Mouse (Mus musculus) forebrain, embryonic 13.5 days (tissue): ENCODE measurements around the gene Rps25. TPM values are rescaled to one million over a fixed set of nuclear protein-coding genes. Genes with fewer than 3 reads are reported as not detected.
"Not testable (repeated sequence)": the region's sequence is repeated elsewhere in the genome, so short reads cannot be mapped to it uniquely, and the experiment has no call there.

Source experiments
- ATAC-seq: fragments of 200-750 bp; cut with Nextera tagmentation; 2 replicates; pipeline ENCODE4 v1.8.0; 2017
- H3K27ac ChIP-seq: fragments of 300-500 bp; sonication (generic); 2 replicates; pipeline ENCODE4 v1.5.1; 2015; ENCODE audit warnings: inconsistent platforms, mild to moderate bottlenecking, moderate library complexity
- H3K27me3 ChIP-seq: fragments of 300-500 bp; sonication (generic); 2 replicates; pipeline ENCODE4 v1.6.1; 2015; ENCODE audit warnings: mild to moderate bottlenecking, inconsistent platforms
- H3K36me3 ChIP-seq: fragments of 300-500 bp; sonication (generic); 2 replicates; pipeline ENCODE4 v1.6.1; 2015; ENCODE audit warnings: mild to moderate bottlenecking, inconsistent platforms; ENCODE audit not compliant: poor library complexity, severe bottlenecking
- H3K4me1 ChIP-seq: fragments of 300-500 bp; sonication (generic); 2 replicates; pipeline ENCODE4 v1.6.1; 2015; ENCODE audit warnings: inconsistent platforms
- H3K4me2 ChIP-seq: fragments of 300-500 bp; sonication (generic); 2 replicates; pipeline ENCODE4 v1.6.1; 2015; ENCODE audit warnings: inconsistent platforms, mild to moderate bottlenecking, moderate library complexity
- H3K4me3 ChIP-seq: fragments of 300-500 bp; sonication (generic); 2 replicates; pipeline ENCODE4 v1.5.1; 2015; ENCODE audit warnings: mild to moderate bottlenecking, inconsistent platforms
- H3K9ac ChIP-seq: fragments of 300-500 bp; sonication (generic); 2 replicates; pipeline ENCODE4 v1.6.1; 2015; ENCODE audit warnings: mild to moderate bottlenecking, inconsistent platforms
- H3K9me3 ChIP-seq: fragments of 300-500 bp; sonication (generic); replicated peaks from 2 replicates; pipeline ENCODE4 v1.6.1; 2016; ENCODE audit warnings: inconsistent platforms
- WGBS: fragments of 180-500 bp; shearing (Covaris S2); methylation state at CpG from one replicate; pipeline ENCODE4 v1.1.7; 2015; 5-methylcytosine and 5-hydroxymethylcytosine counted together
- polyA plus RNA-seq: library from polyadenylated mRNA; unstranded; fragments of >200 nt; fragmentation: Nextera tagmentation; extraction: Ambion mirVana; gene quantifications from 2 replicates; pipeline ENCODE4 v1.2.1, GENCODE M21; 2015

Rps25 gene
- 1,416 and 1,661 TPM in 2 replicates for polyA plus RNA-seq

DNA sequence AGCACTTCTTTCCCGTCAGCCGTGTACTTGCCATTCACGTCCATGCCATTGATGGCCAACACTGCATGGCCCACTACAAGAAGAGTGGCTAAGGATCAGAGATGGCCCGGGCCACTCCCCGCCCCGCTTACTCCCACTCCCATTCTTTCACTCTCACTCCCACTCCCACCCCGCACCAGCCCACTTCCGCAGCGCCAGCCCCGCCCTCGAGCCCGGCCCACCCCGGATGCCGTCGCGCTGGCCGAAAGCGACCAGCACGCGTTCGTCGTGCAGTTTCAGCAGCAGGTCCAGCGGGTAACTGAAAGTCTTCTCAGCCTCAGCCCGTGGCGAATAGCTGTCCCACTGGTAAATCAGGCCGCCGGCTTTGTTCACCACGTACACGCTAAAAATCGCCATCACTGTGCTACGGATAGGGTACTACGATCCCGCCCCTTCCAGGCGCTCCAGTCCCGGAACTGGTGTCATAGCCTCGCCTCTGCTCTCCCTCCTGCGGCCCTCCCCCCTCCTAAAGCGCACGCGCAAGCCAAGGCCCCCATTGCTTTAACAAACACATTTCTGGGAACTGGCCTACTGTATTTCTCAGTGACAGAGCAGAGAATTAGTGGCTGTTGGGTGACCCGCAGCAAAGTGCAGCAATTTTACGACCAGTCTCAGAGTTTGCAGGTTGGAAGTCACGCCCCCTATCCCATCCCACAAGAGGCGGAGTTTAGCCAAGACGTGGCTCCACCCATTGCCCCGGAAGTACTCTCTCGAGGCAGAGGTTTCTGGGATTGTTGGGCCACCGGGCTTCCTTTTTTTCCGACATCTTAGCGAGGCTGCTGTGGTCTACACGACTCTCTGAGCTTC, at the start of gene Rps25, which contains the start of gene Trappc4:
Gene Rps25 (plus strand): TSS at position 234 of the 846 bp plus-strand sequence.
Gene Trappc4 (minus strand): TSS at position 695 of the 846 bp plus-strand sequence.
- Histone ChIP-seq H3K4me2 (peak within 1 kb of the TSS; percentile 83), H3K9ac (peak within 1 kb of the TSS; percentile 80), H3K9me3 (no peaks in the 10 kb centered on the region), H3K27ac (peak within 1 kb of the TSS; percentile 95), H3K27me3 (no peaks in the 10 kb centered on the region), H3K4me1 (peaks cover 29% of the 10 kb centered on the region), H3K36me3 (peaks cover 66% of the 10 kb centered on the region), H3K4me3 (peak within 1 kb of the TSS; percentile 74)
- peak; percentile 96 for ATAC-seq
- under 1% methylated on average over 51 of the region's 51 CpGs for WGBS

DNA sequence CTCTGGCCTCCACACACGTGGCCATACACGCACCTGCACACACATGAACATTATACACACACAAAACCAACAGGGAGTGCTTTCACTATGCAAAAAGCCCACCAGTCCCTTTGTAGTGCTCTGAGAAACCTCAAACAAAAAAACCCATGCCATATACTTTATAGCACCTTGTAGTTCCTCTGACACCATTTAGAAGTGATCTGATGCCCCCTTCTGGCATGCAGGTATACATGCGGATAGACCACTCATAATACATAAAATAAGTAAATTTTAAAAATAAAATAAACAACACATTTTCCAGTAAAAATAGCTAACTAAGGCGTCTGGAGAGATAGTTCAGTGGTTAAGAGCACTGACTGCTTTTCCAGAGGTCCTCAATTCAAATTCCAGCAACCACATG, 49.7 kb upstream of the Rps25 start:
- H3K4me1 ChIP-seq, result peaks cover 11% of the 10 kb centered on the region
- ATAC-seq, result no peak
- no peak overlapping the region for H3K27ac ChIP-seq
- WGBS, result 80% methylated on average over 4 of the region's 4 CpGs
- no peaks in the 10 kb centered on the region for H3K27me3 ChIP-seq
- peaks cover 73% of the 10 kb centered on the region for H3K36me3 ChIP-seq
- no peak overlapping the region for H3K4me3 ChIP-seq
- no peaks in the 10 kb centered on the region for H3K9me3 ChIP-seq
- H3K4me2 ChIP-seq, result no peak overlapping the region
- peak overlapping the region; percentile 30; the same call in 1 of the 2 replicates for H3K9ac ChIP-seq

DNA sequence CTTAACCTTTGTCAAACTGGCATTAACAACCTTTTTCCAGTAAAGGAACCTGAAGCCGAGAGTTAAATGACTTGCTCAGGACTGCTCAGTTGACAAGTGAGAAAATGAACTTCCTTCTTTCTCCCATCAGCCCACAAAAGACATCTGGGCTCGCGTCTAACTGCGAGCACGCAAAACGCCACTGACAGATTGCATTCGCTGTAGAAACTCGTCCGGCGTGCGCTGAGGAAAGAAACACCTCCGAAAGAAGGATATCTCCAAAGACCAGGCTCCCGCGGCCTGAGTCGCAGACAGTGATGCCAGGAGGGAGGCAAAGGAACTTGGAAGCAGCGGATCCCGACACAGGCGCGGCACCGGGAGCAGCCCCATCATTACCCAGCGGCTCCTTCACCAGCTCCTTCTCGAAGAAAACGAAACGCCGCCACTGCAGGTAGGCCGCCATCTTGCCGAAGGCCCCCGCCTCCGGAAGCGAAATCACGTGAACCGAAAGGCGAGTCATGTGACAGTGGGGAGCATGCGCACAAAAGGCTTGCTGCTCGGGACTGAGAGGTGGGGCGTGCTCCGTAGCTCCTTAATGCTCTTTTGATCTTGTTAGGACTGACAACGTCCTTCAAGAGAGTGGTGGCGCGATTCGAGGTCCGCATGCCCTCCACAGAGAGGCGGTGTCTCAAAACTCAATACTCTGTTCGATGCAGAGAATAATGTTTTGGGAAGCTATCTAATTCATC, 45.6 kb upstream of the Rps25 start, which contains the start of gene Vps11:
Gene Vps11 (minus strand): TSS at position 481 of the 728 bp plus-strand sequence.
- H3K4me1 ChIP-seq, result peaks cover 11% of the 10 kb centered on the region
- peaks cover 32% of the 10 kb centered on the region for H3K36me3 ChIP-seq
- peak within 1 kb of the TSS; percentile 70 for H3K4me2 ChIP-seq
- no peaks in the 10 kb centered on the region for H3K9me3 ChIP-seq
- peak within 1 kb of the TSS; percentile 96 for H3K4me3 ChIP-seq
- under 1% methylated on average over 44 of the region's 44 CpGs for WGBS
- peak within 1 kb of the TSS; percentile 88 for H3K9ac ChIP-seq
- peak; percentile 96 for ATAC-seq
- peak within 1 kb of the TSS; percentile 57 for H3K27ac ChIP-seq
- no peaks in the 10 kb centered on the region for H3K27me3 ChIP-seq

DNA sequence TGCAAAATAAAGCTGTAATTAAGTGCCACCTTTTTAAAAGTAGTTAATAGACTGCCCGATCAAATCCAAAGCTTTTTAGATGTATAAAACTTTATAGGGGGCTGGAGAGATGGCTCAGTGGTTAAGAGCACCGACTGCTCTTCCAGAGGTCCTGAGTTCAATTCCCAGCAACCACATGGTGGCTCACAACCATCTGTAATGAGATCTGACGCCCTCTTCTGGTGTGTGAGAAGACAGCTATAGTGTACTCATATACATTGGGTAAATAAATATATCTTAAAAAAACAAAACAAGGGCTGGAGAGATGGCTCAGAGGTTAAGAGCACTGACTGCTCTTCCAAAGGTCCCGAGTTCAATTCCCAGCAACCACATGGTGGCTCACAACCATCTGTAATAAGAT, 45.0 kb upstream of the Rps25 start:
- Histone ChIP-seq H3K4me3 (peak overlapping the region; percentile 96), H3K4me1 (peaks cover 11% of the 10 kb centered on the region), H3K27ac (peak overlapping the region; percentile 40; the same call in 1 of the 2 replicates), H3K36me3 (peaks cover 26% of the 10 kb centered on the region), H3K4me2 (peak overlapping the region; percentile 70), H3K9ac (peak overlapping the region; percentile 88; the same call in 1 of the 2 replicates)
- 46% methylated on average over 4 of the region's 4 CpGs for WGBS
- not testable (repeated sequence) for H3K9me3 ChIP-seq, H3K27me3 ChIP-seq
- peak; percentile 59; the same call in 1 of the 2 replicates for ATAC-seq

DNA sequence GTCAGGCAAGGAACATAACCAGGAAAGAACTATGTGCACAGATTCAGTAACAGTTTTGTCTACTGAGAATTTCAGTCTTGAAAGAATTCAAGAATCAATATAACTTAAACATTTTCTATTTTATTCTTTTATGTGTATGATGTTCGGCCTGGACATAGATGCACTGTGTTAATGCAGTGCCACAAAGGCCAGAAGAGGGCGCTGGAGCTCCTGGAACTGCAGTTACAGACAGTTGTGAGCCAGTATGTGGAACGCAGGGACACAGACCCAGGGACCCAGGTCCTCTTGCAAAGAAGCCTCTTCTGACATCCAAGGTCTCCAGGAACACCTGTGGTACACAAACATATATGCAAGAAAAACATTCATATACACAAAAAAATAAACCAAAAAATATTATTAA, 42.5 kb upstream of the Rps25 start:
- Histone ChIP-seq H3K9me3 (no peaks in the 10 kb centered on the region), H3K4me1 (peaks cover 11% of the 10 kb centered on the region), H3K27me3 (no peaks in the 10 kb centered on the region), H3K4me3 (no peak overlapping the region), H3K36me3 (peaks cover 3% of the 10 kb centered on the region), H3K9ac (no peak overlapping the region), H3K27ac (no peak overlapping the region), H3K4me2 (no peak overlapping the region)
- WGBS, result 57% methylated on average over 3 of the region's 3 CpGs
- ATAC-seq, result no peak

DNA sequence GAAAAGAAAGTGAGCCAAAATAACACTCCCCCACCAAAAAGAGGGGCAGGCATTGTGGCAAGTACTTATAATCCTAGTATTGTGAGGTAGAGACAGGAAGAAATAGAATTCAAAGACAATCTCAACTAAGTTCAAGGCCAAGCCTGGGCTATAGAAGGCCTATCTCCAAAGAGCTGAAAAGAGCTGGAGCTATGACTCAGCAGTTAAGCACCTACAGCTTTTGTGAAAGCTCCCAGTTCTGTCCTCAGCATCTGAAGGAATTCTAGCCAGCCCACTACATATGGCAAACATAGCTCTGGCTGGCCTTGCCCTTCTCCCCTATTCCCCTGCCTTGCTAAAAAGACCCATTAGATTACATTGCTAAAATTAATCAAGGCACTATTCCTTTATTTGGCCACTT, 33.6 kb upstream of the Rps25 start:
- Histone ChIP-seq H3K27ac (no peak overlapping the region), H3K4me1 (peaks cover 8% of the 10 kb centered on the region; the same call in 1 of the 2 replicates), H3K4me3 (no peak overlapping the region), H3K36me3 (no peaks in the 10 kb centered on the region), H3K9me3 (no peaks in the 10 kb centered on the region), H3K27me3 (no peaks in the 10 kb centered on the region), H3K4me2 (no peak overlapping the region), H3K9ac (no peak overlapping the region)
- ATAC-seq, result no peak

DNA sequence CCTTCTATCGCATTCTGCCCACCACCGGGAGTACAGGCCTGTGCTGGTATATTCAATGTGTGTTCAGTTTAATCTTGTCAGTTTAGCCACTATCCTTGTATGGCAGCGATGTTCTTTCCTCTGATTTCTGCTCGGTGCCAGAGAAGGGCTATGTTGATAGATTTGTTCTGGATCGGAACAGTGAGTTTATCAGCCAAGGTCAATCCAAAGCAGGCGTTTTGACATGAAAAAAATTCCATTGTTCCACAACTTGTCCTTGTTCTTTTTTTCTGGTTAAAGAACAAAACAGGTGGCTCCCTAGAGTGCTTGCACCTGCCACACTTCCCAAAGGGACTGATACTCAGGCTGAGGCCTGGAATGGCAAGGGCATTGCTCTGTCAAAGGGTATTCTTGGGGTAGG, 30.8 kb upstream of the Rps25 start:
- Histone ChIP-seq H3K27ac (no peak overlapping the region), H3K36me3 (peaks cover 6% of the 10 kb centered on the region), H3K4me1 (peaks cover 21% of the 10 kb centered on the region), H3K27me3 (no peaks in the 10 kb centered on the region), H3K4me2 (no peak overlapping the region), H3K4me3 (no peak overlapping the region), H3K9me3 (no peaks in the 10 kb centered on the region), H3K9ac (no peak overlapping the region)
- WGBS, result 89% methylated on average over 6 of the region's 6 CpGs
- ATAC-seq, result no peak

DNA sequence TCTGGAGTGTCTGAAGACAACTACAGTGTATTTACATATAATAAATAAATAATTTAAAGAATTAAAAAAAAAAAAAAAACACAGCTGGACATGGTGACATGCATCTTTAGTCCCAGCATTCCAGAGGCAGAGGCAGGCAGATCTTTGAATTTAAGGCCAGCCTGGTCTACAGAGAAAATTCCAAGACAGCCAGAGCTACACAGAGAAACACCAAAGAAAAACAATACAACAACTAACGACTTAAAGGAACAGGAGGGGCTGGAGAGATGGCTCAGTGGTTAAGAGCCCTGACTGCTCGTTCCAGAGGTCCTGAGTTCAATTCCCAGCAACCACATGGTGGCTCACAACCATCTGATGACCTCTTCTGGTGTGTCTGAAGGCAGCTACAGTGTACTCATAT, 29.6 kb upstream of the Rps25 start:
- Histone ChIP-seq H3K36me3 (peaks cover 18% of the 10 kb centered on the region), H3K4me1 (peaks cover 21% of the 10 kb centered on the region)
- H3K27me3 ChIP-seq, H3K9me3 ChIP-seq, H3K4me3 ChIP-seq, H3K4me2 ChIP-seq, ATAC-seq, H3K9ac ChIP-seq, H3K27ac ChIP-seq: not testable (repeated sequence)
- WGBS, result 80% methylated on average over 2 of the region's 2 CpGs

DNA sequence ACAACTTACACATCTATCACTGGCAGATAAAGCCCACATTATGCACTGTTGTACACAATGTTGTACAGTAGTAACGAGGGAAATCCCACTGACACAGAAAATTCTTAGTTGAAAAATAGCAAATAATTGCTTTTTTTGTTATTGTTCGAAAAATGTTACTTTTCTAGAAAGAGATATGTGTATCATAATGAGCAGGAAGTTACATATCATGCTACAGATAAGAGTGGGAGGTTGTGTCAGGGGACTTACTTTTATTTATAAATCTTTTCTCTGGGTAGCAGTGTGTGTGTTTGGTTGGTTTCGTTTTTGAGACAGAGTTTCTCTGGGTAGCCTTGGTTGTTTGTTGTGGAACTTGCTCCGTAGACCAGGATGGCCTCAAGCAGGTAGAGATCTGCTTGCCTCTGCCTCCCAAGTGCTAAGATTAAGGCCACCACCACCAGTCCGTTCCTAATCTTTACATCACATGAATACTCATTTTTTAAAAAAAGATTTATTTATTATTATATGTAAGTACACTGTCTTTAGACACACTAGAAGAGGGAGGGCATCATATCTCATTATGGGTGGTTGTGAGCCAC, 28.7 kb upstream of the Rps25 start:
- H3K9me3 ChIP-seq, result no peaks in the 10 kb centered on the region
- peak overlapping the region; percentile 81 for H3K9ac ChIP-seq
- peak overlapping the region; percentile 90 for H3K4me3 ChIP-seq
- H3K27me3 ChIP-seq, result no peaks in the 10 kb centered on the region
- H3K36me3 ChIP-seq, result peaks cover 27% of the 10 kb centered on the region
- ATAC-seq, result no peak
- WGBS, result 91% methylated on average over 5 of the region's 5 CpGs
- peak overlapping the region; percentile 77 for H3K27ac ChIP-seq
- peak overlapping the region; percentile 93 for H3K4me2 ChIP-seq
- H3K4me1 ChIP-seq, result peaks cover 21% of the 10 kb centered on the region

DNA sequence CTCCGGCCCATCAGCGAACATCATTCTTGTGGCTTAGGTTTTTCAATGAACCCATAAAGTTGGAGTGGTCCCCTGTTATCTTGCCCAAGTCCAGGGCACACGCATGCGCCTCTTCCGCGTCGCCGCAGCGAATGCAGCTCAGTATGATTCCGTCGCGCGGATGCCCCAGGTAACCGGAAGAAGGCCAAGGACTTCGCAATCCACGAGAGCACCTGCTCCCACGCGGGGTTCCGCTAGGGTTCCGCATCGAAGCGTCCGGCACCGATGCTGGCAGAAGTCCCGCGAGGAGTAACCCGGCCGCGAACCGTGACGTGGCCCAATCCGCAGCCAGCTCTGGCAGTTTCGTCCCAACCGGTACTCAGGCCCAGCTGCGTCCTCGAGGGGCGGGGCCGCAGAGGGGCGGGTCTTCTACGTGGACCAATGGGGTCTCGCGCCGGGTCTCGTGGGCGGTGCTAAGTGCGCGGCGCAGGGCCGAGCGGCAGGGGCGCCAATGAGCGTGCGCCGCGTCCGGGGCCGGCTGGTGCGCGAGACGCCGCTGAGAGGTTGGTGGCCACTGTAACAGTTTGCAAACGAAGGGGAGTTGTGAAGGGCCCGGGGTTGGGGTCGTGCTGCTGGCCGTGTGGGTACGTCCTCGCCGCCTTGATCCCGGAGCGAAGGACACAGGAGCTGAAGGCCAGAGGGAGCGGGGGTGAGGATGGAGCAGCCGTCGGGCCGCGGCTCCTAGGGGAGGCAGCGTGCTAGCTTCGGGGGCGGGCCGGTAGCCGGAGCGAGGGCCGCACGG, 27.7 kb upstream of the Rps25 start, which contains the start of gene Hyou1:
Gene Hyou1 (plus strand): TSS at position 437 of the 781 bp plus-strand sequence.
- no peaks in the 10 kb centered on the region for H3K27me3 ChIP-seq
- peak; percentile 99 for ATAC-seq
- peak within 1 kb of the TSS; percentile 90 for H3K4me3 ChIP-seq
- H3K4me2 ChIP-seq, result peak within 1 kb of the TSS; percentile 93
- peaks cover 37% of the 10 kb centered on the region for H3K36me3 ChIP-seq
- peaks cover 21% of the 10 kb centered on the region for H3K4me1 ChIP-seq
- WGBS, result under 1% methylated on average over 81 of the region's 83 CpGs
- peak within 1 kb of the TSS; percentile 81 for H3K27ac ChIP-seq
- no peaks in the 10 kb centered on the region for H3K9me3 ChIP-seq
- peak within 1 kb of the TSS; percentile 98 for H3K9ac ChIP-seq

DNA sequence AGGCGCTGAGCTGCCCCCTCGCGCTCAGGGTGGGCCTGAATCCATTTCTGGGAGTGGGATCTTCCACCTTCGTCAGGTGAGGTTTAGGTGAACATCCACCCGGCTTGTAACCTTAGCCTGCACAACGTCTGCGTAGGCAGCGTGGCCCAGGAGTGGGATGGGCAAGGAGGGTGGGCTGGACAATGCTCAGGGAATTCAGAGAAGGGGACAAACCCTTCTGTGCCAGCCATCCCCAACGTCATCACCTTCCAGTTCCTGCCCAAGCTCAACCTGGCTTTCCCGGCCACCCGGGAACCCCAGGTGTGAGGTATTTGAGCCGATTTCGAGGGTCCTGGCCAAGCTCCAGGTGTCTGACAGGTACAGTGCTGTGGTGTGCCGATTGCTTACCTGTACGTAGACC, 27.1 kb upstream of the Rps25 start:
- peak overlapping the region; percentile 93 for H3K4me2 ChIP-seq
- H3K4me3 ChIP-seq, result peak overlapping the region; percentile 90
- ATAC-seq, result no peak; the same call in 1 of the 2 replicates
- peaks cover 21% of the 10 kb centered on the region for H3K4me1 ChIP-seq
- H3K9me3 ChIP-seq, result no peaks in the 10 kb centered on the region
- WGBS, result 13% methylated on average over 15 of the region's 15 CpGs
- no peaks in the 10 kb centered on the region for H3K27me3 ChIP-seq
- peak overlapping the region; percentile 81 for H3K27ac ChIP-seq
- H3K36me3 ChIP-seq, result peaks cover 43% of the 10 kb centered on the region
- peak overlapping the region; percentile 98 for H3K9ac ChIP-seq
